Mouse (Mus musculus): Measurements from ENCODE around the gene Tmed8.

DNA sequence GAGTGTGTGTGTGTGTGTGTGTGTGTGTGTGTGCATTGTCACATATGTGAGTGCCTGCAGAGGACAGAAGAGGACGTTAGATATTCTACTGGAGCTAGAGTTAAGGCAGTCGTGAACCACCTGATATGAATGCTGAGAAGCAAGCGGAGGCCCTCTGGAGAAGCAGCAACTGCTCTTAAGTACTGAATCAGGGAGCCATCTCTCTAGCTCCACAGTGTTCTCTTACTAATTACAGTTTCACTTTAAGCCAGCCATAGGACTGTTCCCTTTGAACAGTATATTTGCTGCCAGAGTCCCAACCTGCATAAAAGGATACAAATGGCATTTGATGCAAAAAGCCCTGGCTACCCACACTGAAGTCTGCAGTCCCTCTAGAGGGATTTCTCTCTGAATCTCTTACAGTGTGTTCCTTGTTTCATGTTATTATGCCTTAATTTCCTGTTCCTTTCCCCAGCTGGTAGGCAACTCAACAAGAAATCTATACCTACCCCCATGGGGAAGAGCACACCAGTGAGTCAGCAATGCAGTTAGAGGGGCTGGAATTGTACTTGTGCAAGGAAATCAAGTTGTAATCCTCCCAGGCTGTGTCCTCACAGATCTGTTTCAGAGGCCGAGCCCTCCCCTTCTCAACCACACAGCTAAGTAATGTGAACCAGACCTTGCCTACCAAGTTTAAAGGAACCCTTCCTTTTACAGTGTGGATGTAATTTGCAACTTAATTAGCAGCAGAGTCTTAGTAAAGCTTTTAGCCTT lies 24.9 kb downstream of the Tmed8 start:
- TF ChIP-seq CTCF (IDR thresholded peaks at IDR 0.05; ENCODE audit: extremely low read depth, insufficient read length, insufficient replicate concordance, low read depth, low read length): no peak
- TF ChIP-seq POLR2A (IDR thresholded peaks at IDR 0.05; ENCODE audit: low read depth, low read length): no peak
